17 mouse cellular contexts compared by ENCODE assay signal in genomic region chr12:108804388-108804787, GRCm38 (mm10).
"Had no signal": no experiment of that assay in that cellular context is flagged by ENCODE, and none has a peak within 500 bp of the region (broad histone marks: within the 10 kb centered on the region; RNA-seq: fewer than 3 reads in every experiment).

No protein-coding gene starts in this region.

- H3K9me3 ChIP-seq: lung, embryonic 15.5 days; megakaryocyte, embryonic 14.5 days; midbrain, embryonic 13.5 days; midbrain, embryonic 15.5 days; neural tube, embryonic 12.5 days; stomach, embryonic 15.5 days had no signal

- H3K36me3 ChIP-seq: midbrain, embryonic 15.5 days; stomach, embryonic 15.5 days had no signal

- ATAC-seq: lung, postnatal 0 days; midbrain, embryonic 13.5 days; midbrain, embryonic 15.5 days had no signal

- H3K4me3 ChIP-seq: lung, embryonic 15.5 days; megakaryocyte, embryonic 14.5 days; midbrain, embryonic 13.5 days; midbrain, embryonic 15.5 days; neural tube, embryonic 12.5 days; stomach, embryonic 15.5 days had no signal

- H3K27ac ChIP-seq: lung, embryonic 15.5 days; macrophage; midbrain, embryonic 13.5 days; midbrain, embryonic 15.5 days; neural tube, embryonic 12.5 days; stomach, embryonic 15.5 days; stomach, postnatal 0 days had no signal

- DNase-seq: lung, adult 2 months; lung, postnatal 14 days; lung, postnatal 36 days; right cerebral cortex, postnatal 14 days; thymus, adult 2 months; thymus, postnatal 25 days; thymus, postnatal 4 days had no signal

- H3K4me2 ChIP-seq: lung, embryonic 15.5 days; midbrain, embryonic 11.5 days; midbrain, embryonic 13.5 days; midbrain, embryonic 15.5 days; neural tube, embryonic 12.5 days; stomach, embryonic 15.5 days had no signal

- H3K27me3 ChIP-seq: lung, embryonic 15.5 days; megakaryocyte, embryonic 14.5 days; midbrain, embryonic 13.5 days; midbrain, embryonic 15.5 days; neural tube, embryonic 12.5 days; stomach, embryonic 15.5 days had no signal

- H3K9ac ChIP-seq: lung, embryonic 15.5 days; midbrain, embryonic 13.5 days; midbrain, embryonic 15.5 days; neural tube, embryonic 12.5 days; stomach, embryonic 15.5 days had no signal
